Mouse (Mus musculus): ENCODE measurements at regions not wholly inside any gene's neighbourhood (a gene's known extent, or its start where the extent isn't known, plus 50 kb on each side); places are given as distances from the start of the nearest gene placed in this dataset.

- Histone ChIP-seq H3K9me3 (no peaks in the 10 kb centered on the region), H3K4me3 (no peak overlapping the region), H3K36me3 (replicated peaks) (no peaks in the 10 kb centered on the region), H3K4me1 (no peaks in the 10 kb centered on the region), H3K27ac (no peak overlapping the region), H3K27me3 (ENCODE audit: poor library complexity, severe bottlenecking) (no peaks in the 10 kb centered on the region)
- 91% methylated on average over 4 of the region's 4 CpGs for WGBS
- DNase-seq (ENCODE audit: extremely low spot score, low spot score): no peak
These were observed 58.3 kb downstream of the Tmem100 start for GRCm38 (mm10) chr11:90088473-90088872.

- Histone ChIP-seq H3K36me3 (replicated peaks) (no peaks in the 10 kb centered on the region), H3K27ac (no peak overlapping the region), H3K4me3 (no peak overlapping the region), H3K4me1 (0 out of 2 replicates have a peak, but pooled peaks cover 3% of the 10 kb centered on the region), H3K27me3 (ENCODE audit: poor library complexity, severe bottlenecking) (no peaks in the 10 kb centered on the region), H3K9me3 (no peaks in the 10 kb centered on the region)
- WGBS: 87% methylated on average over 7 of the region's 7 CpGs
- no peak for DNase-seq (ENCODE audit: extremely low spot score, low spot score)
These were observed 63.9 kb downstream of the Tmem100 start for GRCm38 (mm10) chr11:90094052-90094451.

GRCm38 (mm10) chr11:90094700-90095355 is 64.7 kb downstream of the Tmem100 start:
- Histone ChIP-seq H3K4me3 (no peak overlapping the region), H3K4me1 (peaks cover 7% of the 10 kb centered on the region; the same call in 1 of the 2 replicates), H3K36me3 (replicated peaks) (no peaks in the 10 kb centered on the region), H3K27me3 (ENCODE audit: poor library complexity, severe bottlenecking) (no peaks in the 10 kb centered on the region), H3K27ac (no peak overlapping the region), H3K9me3 (no peaks in the 10 kb centered on the region)
- 83% methylated on average over 7 of the region's 7 CpGs for WGBS
- no peak for DNase-seq (ENCODE audit: extremely low spot score, low spot score)

- no peak overlapping the region for H3K4me3 ChIP-seq
- no peaks in the 10 kb centered on the region for H3K9me3 ChIP-seq
- no peak overlapping the region for H3K27ac ChIP-seq
- H3K36me3 ChIP-seq (replicated peaks): no peaks in the 10 kb centered on the region
- H3K4me1 ChIP-seq: peaks cover 11% of the 10 kb centered on the region
- 74% methylated on average over 7 of the region's 7 CpGs for WGBS
- DNase-seq (ENCODE audit: extremely low spot score, low spot score): no peak
- no peaks in the 10 kb centered on the region for H3K27me3 ChIP-seq (ENCODE audit: poor library complexity, severe bottlenecking)
These were observed 68.3 kb downstream of the Tmem100 start for GRCm38 (mm10) chr11:90098471-90098870.

- no peak overlapping the region for H3K4me3 ChIP-seq
- 63% methylated on average over 1 of the region's 1 CpGs for WGBS
- DNase-seq (ENCODE audit: extremely low spot score, low spot score): no peak
- H3K27me3 ChIP-seq (ENCODE audit: poor library complexity, severe bottlenecking): no peaks in the 10 kb centered on the region
- peaks cover 11% of the 10 kb centered on the region for H3K4me1 ChIP-seq
- H3K27ac ChIP-seq: no peak overlapping the region
- no peaks in the 10 kb centered on the region for H3K36me3 ChIP-seq (replicated peaks)
- H3K9me3 ChIP-seq: no peaks in the 10 kb centered on the region
These were observed 69.0 kb downstream of the Tmem100 start for GRCm38 (mm10) chr11:90099178-90099577.

- Histone ChIP-seq H3K4me1 (peaks cover 11% of the 10 kb centered on the region), H3K27me3 (ENCODE audit: poor library complexity, severe bottlenecking) (no peaks in the 10 kb centered on the region), H3K27ac (0 out of 2 replicates have a peak overlapping the region, but pooled peaks have one; percentile 11), H3K9me3 (no peaks in the 10 kb centered on the region), H3K4me3 (no peak overlapping the region), H3K36me3 (replicated peaks) (no peaks in the 10 kb centered on the region)
- WGBS: 92% methylated on average over 2 of the region's 2 CpGs
- DNase-seq (ENCODE audit: extremely low spot score, low spot score): no peak
These were observed 70.0 kb downstream of the Tmem100 start for GRCm38 (mm10) chr11:90100161-90100560.

GRCm38 (mm10) chr11:90101284-90101683 is 71.1 kb downstream of the Tmem100 start:
- no peak for DNase-seq (ENCODE audit: extremely low spot score, low spot score)
- peaks cover 17% of the 10 kb centered on the region for H3K4me1 ChIP-seq
- H3K27me3 ChIP-seq (ENCODE audit: poor library complexity, severe bottlenecking): 0 out of 2 replicates have a peak, but pooled peaks cover 4% of the 10 kb centered on the region
- H3K4me3 ChIP-seq: no peak overlapping the region
- no peaks in the 10 kb centered on the region for H3K9me3 ChIP-seq
- H3K27ac ChIP-seq: no peak overlapping the region
- H3K36me3 ChIP-seq (replicated peaks): no peaks in the 10 kb centered on the region
- WGBS: 69% methylated on average over 8 of the region's 8 CpGs

- no peak overlapping the region for H3K4me3 ChIP-seq
- H3K4me1 ChIP-seq: peaks cover 35% of the 10 kb centered on the region
- no peak overlapping the region for H3K27ac ChIP-seq
- no peaks in the 10 kb centered on the region for H3K36me3 ChIP-seq (replicated peaks)
- H3K9me3 ChIP-seq: no peaks in the 10 kb centered on the region
- 64% methylated on average over 12 of the region's 12 CpGs for WGBS
- H3K27me3 ChIP-seq (ENCODE audit: poor library complexity, severe bottlenecking): peaks cover 25% of the 10 kb centered on the region
- no peak for DNase-seq (ENCODE audit: extremely low spot score, low spot score)
These were observed 76.1 kb downstream of the Tmem100 start for GRCm38 (mm10) chr11:90106063-90106798.

GRCm38 (mm10) chr11:90109681-90110111 is 77.8 kb upstream of the Gm45716 start:
- Histone ChIP-seq H3K9me3 (no peaks in the 10 kb centered on the region), H3K4me3 (peak overlapping the region; percentile 25), H3K27ac (peak overlapping the region; percentile 78), H3K27me3 (ENCODE audit: poor library complexity, severe bottlenecking) (peaks cover 37% of the 10 kb centered on the region), H3K4me1 (peaks cover 38% of the 10 kb centered on the region), H3K36me3 (replicated peaks) (no peaks in the 10 kb centered on the region)
- DNase-seq (ENCODE audit: extremely low spot score, low spot score): peak; percentile 40
- WGBS: 3% methylated on average over 2 of the region's 2 CpGs

GRCm38 (mm10) chr11:90110170-90110569 is 77.3 kb upstream of the Gm45716 start:
- no peak for DNase-seq (ENCODE audit: extremely low spot score, low spot score)
- Histone ChIP-seq H3K4me3 (no peak overlapping the region), H3K27ac (peak overlapping the region; percentile 73), H3K27me3 (ENCODE audit: poor library complexity, severe bottlenecking) (peaks cover 37% of the 10 kb centered on the region), H3K9me3 (no peaks in the 10 kb centered on the region), H3K4me1 (peaks cover 38% of the 10 kb centered on the region), H3K36me3 (replicated peaks) (no peaks in the 10 kb centered on the region)
- WGBS: 66% methylated on average over 3 of the region's 3 CpGs

- WGBS: 83% methylated on average over 7 of the region's 7 CpGs
- no peaks in the 10 kb centered on the region for H3K9me3 ChIP-seq
- H3K27ac ChIP-seq: no peak overlapping the region
- H3K4me1 ChIP-seq: peaks cover 37% of the 10 kb centered on the region
- no peak overlapping the region for H3K4me3 ChIP-seq
- peaks cover 42% of the 10 kb centered on the region for H3K27me3 ChIP-seq (ENCODE audit: poor library complexity, severe bottlenecking)
- H3K36me3 ChIP-seq (replicated peaks): no peaks in the 10 kb centered on the region
- no peak for DNase-seq (ENCODE audit: extremely low spot score, low spot score)
These were observed 75.3 kb upstream of the Gm45716 start for GRCm38 (mm10) chr11:90112174-90112573.

- no peak for DNase-seq (ENCODE audit: extremely low spot score, low spot score)
- Histone ChIP-seq H3K36me3 (replicated peaks) (no peaks in the 10 kb centered on the region), H3K4me1 (peaks cover 24% of the 10 kb centered on the region), H3K9me3 (no peaks in the 10 kb centered on the region), H3K27me3 (ENCODE audit: poor library complexity, severe bottlenecking) (peaks cover 39% of the 10 kb centered on the region), H3K27ac (peak overlapping the region; percentile 51; the same call in 1 of the 2 replicates), H3K4me3 (no peak overlapping the region; the same call in 1 of the 2 replicates)
- 46% methylated on average over 20 of the region's 20 CpGs for WGBS
These were observed 70.5 kb upstream of the Gm45716 start for GRCm38 (mm10) chr11:90116676-90117663.

All from forebrain, embryonic 10.5 days (tissue).